Mouse (Mus musculus) liver, adult 2 months (tissue): ENCODE results near the gene Prnp.

Experiments
- CTCF ChIP-seq: fragments of 200-500 bp; IDR thresholded peaks from 2 replicates; pipeline ENCODE4 v1.5.1; 2011; ENCODE audit warnings: low read depth, low read length, control low read depth
- POLR2A ChIP-seq: fragments of 200-500 bp; IDR thresholded peaks from 2 replicates; pipeline ENCODE4 v1.6.1; 2011; ENCODE audit warnings: low read length, control low read depth; ENCODE audit not compliant: insufficient read depth; ENCODE audit errors: extremely low read depth

- TF ChIP-seq CTCF (no peak), POLR2A (no peak)
Observed at GRCm38 (mm10) chr2:131883136-131883535, 26.6 kb upstream of the Prnp start.
